Mouse (Mus musculus): ENCODE measurements at regions not wholly inside any gene's neighbourhood (a gene's known extent, or its start where the extent isn't known, plus 50 kb on each side); places are given as distances from the start of the nearest gene placed in this dataset.

DNA sequence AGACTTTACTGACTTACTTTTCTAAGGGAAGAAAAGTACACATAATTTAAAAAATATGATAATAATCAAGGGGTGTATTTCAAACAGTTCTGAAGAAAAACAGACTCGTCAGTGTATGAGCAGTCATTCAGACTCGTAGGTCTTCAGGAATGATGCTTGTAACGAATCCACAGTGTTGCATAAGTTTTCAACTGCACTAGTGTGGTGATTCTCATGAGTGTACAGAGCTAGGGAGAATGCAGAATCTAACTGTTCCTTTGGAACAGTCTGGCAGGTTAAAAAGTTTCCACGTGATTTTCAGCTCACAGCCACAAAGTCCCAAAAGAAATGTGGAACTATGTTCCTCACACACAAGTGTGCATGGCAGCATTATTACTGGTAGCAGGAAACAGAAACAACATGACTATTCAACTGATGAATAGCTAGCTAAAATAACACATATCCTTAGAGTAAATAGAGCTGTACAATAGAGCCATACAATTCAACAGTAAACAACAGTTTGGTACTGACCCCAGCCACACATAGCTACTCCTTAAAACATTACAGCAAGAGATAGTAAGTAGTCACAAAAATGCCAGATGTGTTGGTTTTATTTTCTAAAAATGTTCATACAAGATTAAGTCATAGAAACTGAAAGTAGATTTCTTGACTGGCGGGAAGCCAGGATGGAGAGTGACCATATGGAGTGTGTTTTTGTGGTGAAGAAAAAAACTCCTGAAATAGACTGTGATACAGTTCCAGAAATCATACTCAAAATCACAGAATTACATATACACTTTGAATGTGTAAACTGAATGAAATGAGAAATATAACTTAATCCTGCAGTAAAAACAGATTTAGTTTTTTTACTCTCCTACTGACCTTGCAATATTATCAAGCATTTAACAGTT is 713.1 kb downstream of the Epha7 start:
- peak; percentile 35 for DNase-seq (ENCODE audit: low read depth, low spot score)
